Mouse (Mus musculus) CD4-positive helper T cell, adult 2 months (primary cell): ENCODE data around the gene Gm20823.
"Not testable (repeated sequence)": the region's sequence is repeated elsewhere in the genome, so short reads cannot be mapped to it uniquely, and the experiment has no call there.

ENCODE experiments used
- DNase-seq: peaks from one replicate; pipeline ENCODE4 v3.0.0-alpha.2; 2012; ENCODE audit warnings: low read depth, missing footprints, low spot score

The Gm20823 gene

DNA sequence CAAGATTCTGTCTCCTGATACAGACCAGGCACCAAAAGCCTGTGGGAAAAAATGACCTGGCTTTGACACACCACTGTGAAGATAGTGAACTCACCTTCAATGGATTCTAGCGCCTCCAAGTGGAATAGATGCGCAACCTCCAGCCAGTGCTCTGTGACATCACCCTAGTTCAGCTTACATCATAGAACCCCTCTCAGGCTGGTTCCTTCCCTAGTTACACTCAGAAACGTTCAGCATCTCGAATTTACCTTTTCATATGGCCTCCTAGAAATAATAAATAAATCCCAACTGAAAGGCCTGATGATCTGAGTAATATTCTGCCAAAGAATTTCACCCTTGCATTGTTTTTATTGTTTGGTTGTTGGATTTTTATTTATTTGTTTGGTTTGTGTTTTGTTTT lies at the start of gene Gm20823:
TSS of gene Gm20823 (minus strand) at position 101 of the 400 bp plus-strand sequence.
- not testable (repeated sequence) for DNase-seq
